Mouse (Mus musculus): Measurements from ENCODE around the gene Urad. TPM values are rescaled to one million over a fixed set of nuclear protein-coding genes. Genes with fewer than 3 reads are reported as not detected.

Gene Urad
- polyA plus RNA-seq, 1 experiment from 2014 or later, result not detected

- 87% methylated on average over 8 of the region's 8 CpGs for WGBS
- Histone ChIP-seq H3K36me3 (no peaks in the 10 kb centered on the region), H3K27ac (no peak overlapping the region), H3K9me3 (no peaks in the 10 kb centered on the region), H3K9ac (no peak overlapping the region), H3K4me2 (no peak overlapping the region), H3K4me3 (no peak overlapping the region), H3K27me3 (no peaks in the 10 kb centered on the region), H3K4me1 (0 out of 2 replicates have a peak, but pooled peaks cover 6% of the 10 kb centered on the region)
- no peak for ATAC-seq (ENCODE audit: insufficient number of reproducible peaks, insufficient read depth, low FRiP score, low TSS enrichment, low read depth)
Observed at GRCm38 (mm10) chr5:147351931-147352330, 29.7 kb upstream of the Urad start.

GRCm38 (mm10) chr5:147345981-147346380 lies 23.7 kb upstream of the Urad start:
- no peak overlapping the region for H3K9ac ChIP-seq
- no peaks in the 10 kb centered on the region for H3K9me3 ChIP-seq
- H3K27ac ChIP-seq, result no peak overlapping the region
- ATAC-seq (ENCODE audit: insufficient number of reproducible peaks, insufficient read depth, low FRiP score, low TSS enrichment, low read depth), result no peak
- H3K4me2 ChIP-seq, result no peak overlapping the region
- no peak overlapping the region for H3K4me3 ChIP-seq
- H3K36me3 ChIP-seq, result no peaks in the 10 kb centered on the region
- 63% methylated on average over 1 of the region's 1 CpGs for WGBS
- H3K27me3 ChIP-seq, result no peaks in the 10 kb centered on the region
- H3K4me1 ChIP-seq, result 0 out of 2 replicates have a peak, but pooled peaks cover 6% of the 10 kb centered on the region

- ATAC-seq (ENCODE audit: insufficient number of reproducible peaks, insufficient read depth, low FRiP score, low TSS enrichment, low read depth), result no peak
- no peaks in the 10 kb centered on the region for H3K27me3 ChIP-seq
- H3K4me3 ChIP-seq, result no peak overlapping the region
- H3K27ac ChIP-seq, result no peak overlapping the region
- no peaks in the 10 kb centered on the region for H3K9me3 ChIP-seq
- WGBS, result 86% methylated on average over 10 of the region's 10 CpGs
- H3K9ac ChIP-seq, result no peak overlapping the region
- H3K4me1 ChIP-seq, result 0 out of 2 replicates have a peak, but pooled peaks cover 6% of the 10 kb centered on the region
- no peaks in the 10 kb centered on the region for H3K36me3 ChIP-seq
- no peak overlapping the region for H3K4me2 ChIP-seq
Observed at GRCm38 (mm10) chr5:147343904-147344303, 21.7 kb upstream of the Urad start.

GRCm38 (mm10) chr5:147342901-147343300 lies 20.7 kb upstream of the Urad start:
- WGBS, result 87% methylated on average over 6 of the region's 6 CpGs
- H3K27ac ChIP-seq, result no peak overlapping the region
- no peak overlapping the region for H3K9ac ChIP-seq
- no peaks in the 10 kb centered on the region for H3K27me3 ChIP-seq
- H3K4me2 ChIP-seq, result no peak overlapping the region
- 0 out of 2 replicates have a peak, but pooled peaks cover 2% of the 10 kb centered on the region for H3K4me1 ChIP-seq
- H3K4me3 ChIP-seq, result no peak overlapping the region
- no peaks in the 10 kb centered on the region for H3K36me3 ChIP-seq
- no peak for ATAC-seq (ENCODE audit: insufficient number of reproducible peaks, insufficient read depth, low FRiP score, low TSS enrichment, low read depth)
- no peaks in the 10 kb centered on the region for H3K9me3 ChIP-seq

- 70% methylated on average over 13 of the region's 13 CpGs for WGBS
- Histone ChIP-seq H3K27me3 (no peaks in the 10 kb centered on the region), H3K27ac (no peak overlapping the region), H3K9me3 (no peaks in the 10 kb centered on the region), H3K4me1 (no peaks in the 10 kb centered on the region), H3K4me3 (no peak overlapping the region), H3K9ac (no peak overlapping the region), H3K36me3 (no peaks in the 10 kb centered on the region), H3K4me2 (no peak overlapping the region)
- no peak for ATAC-seq (ENCODE audit: insufficient number of reproducible peaks, insufficient read depth, low FRiP score, low TSS enrichment, low read depth)
Observed at GRCm38 (mm10) chr5:147340741-147341414, 18.6 kb upstream of the Urad start.

- H3K4me1 ChIP-seq, result peaks cover 2% of the 10 kb centered on the region; the same call in 1 of the 2 replicates
- no peak overlapping the region for H3K9ac ChIP-seq
- H3K9me3 ChIP-seq, result no peaks in the 10 kb centered on the region
- WGBS, result 83% methylated on average over 11 of the region's 11 CpGs
- H3K4me3 ChIP-seq, result no peak overlapping the region
- no peaks in the 10 kb centered on the region for H3K36me3 ChIP-seq
- H3K27me3 ChIP-seq, result no peaks in the 10 kb centered on the region
- no peak overlapping the region for H3K27ac ChIP-seq
- no peak for ATAC-seq (ENCODE audit: insufficient number of reproducible peaks, insufficient read depth, low FRiP score, low TSS enrichment, low read depth)
- no peak overlapping the region for H3K4me2 ChIP-seq
Observed at GRCm38 (mm10) chr5:147339560-147339959, 17.3 kb upstream of the Urad start.

GRCm38 (mm10) chr5:147338967-147339366 lies 16.7 kb upstream of the Urad start:
- Histone ChIP-seq H3K36me3 (no peaks in the 10 kb centered on the region), H3K9ac (no peak overlapping the region), H3K9me3 (no peaks in the 10 kb centered on the region), H3K4me3 (no peak overlapping the region), H3K4me2 (no peak overlapping the region), H3K27ac (no peak overlapping the region), H3K27me3 (no peaks in the 10 kb centered on the region), H3K4me1 (peaks cover 6% of the 10 kb centered on the region; the same call in 1 of the 2 replicates)
- WGBS, result 51% methylated on average over 9 of the region's 9 CpGs
- ATAC-seq (ENCODE audit: insufficient number of reproducible peaks, insufficient read depth, low FRiP score, low TSS enrichment, low read depth), result no peak

GRCm38 (mm10) chr5:147332711-147333110 lies 10.5 kb upstream of the Urad start:
- WGBS, result 53% methylated on average over 7 of the region's 7 CpGs
- Histone ChIP-seq H3K4me3 (no peak overlapping the region), H3K9me3 (no peaks in the 10 kb centered on the region), H3K9ac (no peak overlapping the region), H3K4me1 (peaks cover 6% of the 10 kb centered on the region; the same call in 1 of the 2 replicates), H3K27me3 (0 out of 2 replicates have a peak, but pooled peaks cover 4% of the 10 kb centered on the region), H3K36me3 (no peaks in the 10 kb centered on the region), H3K27ac (no peak overlapping the region), H3K4me2 (no peak overlapping the region)
- no peak for ATAC-seq (ENCODE audit: insufficient number of reproducible peaks, insufficient read depth, low FRiP score, low TSS enrichment, low read depth)

- Histone ChIP-seq H3K27ac (no peak overlapping the region), H3K4me2 (no peak overlapping the region), H3K4me1 (peaks cover 6% of the 10 kb centered on the region; the same call in 1 of the 2 replicates), H3K4me3 (no peak overlapping the region), H3K27me3 (0 out of 2 replicates have a peak, but pooled peaks cover 4% of the 10 kb centered on the region), H3K9me3 (no peaks in the 10 kb centered on the region), H3K9ac (no peak overlapping the region), H3K36me3 (no peaks in the 10 kb centered on the region)
- 44% methylated on average over 2 of the region's 2 CpGs for WGBS
- no peak for ATAC-seq (ENCODE audit: insufficient number of reproducible peaks, insufficient read depth, low FRiP score, low TSS enrichment, low read depth)
Observed at GRCm38 (mm10) chr5:147331547-147331946, 9.3 kb upstream of the Urad start.

- peaks cover 6% of the 10 kb centered on the region; the same call in 1 of the 2 replicates for H3K4me1 ChIP-seq
- 80% methylated on average over 11 of the region's 11 CpGs for WGBS
- no peak for ATAC-seq (ENCODE audit: insufficient number of reproducible peaks, insufficient read depth, low FRiP score, low TSS enrichment, low read depth)
Observed at GRCm38 (mm10) chr5:147329946-147330345, 7.7 kb upstream of the Urad start.

GRCm38 (mm10) chr5:147327636-147328035 lies 5.4 kb upstream of the Urad start:
- H3K36me3 ChIP-seq, result no peaks in the 10 kb centered on the region
- H3K27me3 ChIP-seq, result peaks cover 13% of the 10 kb centered on the region
- no peak overlapping the region for H3K9ac ChIP-seq
- no peaks in the 10 kb centered on the region for H3K4me1 ChIP-seq
- no peaks in the 10 kb centered on the region for H3K9me3 ChIP-seq
- no peak overlapping the region for H3K4me3 ChIP-seq
- no peak overlapping the region for H3K27ac ChIP-seq
- WGBS, result 86% methylated on average over 5 of the region's 5 CpGs
- no peak overlapping the region for H3K4me2 ChIP-seq
- ATAC-seq (ENCODE audit: insufficient number of reproducible peaks, insufficient read depth, low FRiP score, low TSS enrichment, low read depth), result no peak

More at GRCm38 (mm10) chr5:147329946-147330345, 7.7 kb upstream of the Urad start:
- no peaks in the 10 kb centered on the region for H3K9me3 ChIP-seq
- H3K4me2 ChIP-seq, result no peak overlapping the region
- H3K27ac ChIP-seq, result no peak overlapping the region
- H3K4me3 ChIP-seq, result no peak overlapping the region
- 0 out of 2 replicates have a peak, but pooled peaks cover 4% of the 10 kb centered on the region for H3K27me3 ChIP-seq
- H3K9ac ChIP-seq, result no peak overlapping the region
- no peaks in the 10 kb centered on the region for H3K36me3 ChIP-seq

- Histone ChIP-seq H3K4me3 (no peak overlapping the region), H3K27me3 (peaks cover 28% of the 10 kb centered on the region), H3K36me3 (no peaks in the 10 kb centered on the region), H3K27ac (no peak overlapping the region), H3K4me1 (no peaks in the 10 kb centered on the region), H3K9me3 (no peaks in the 10 kb centered on the region), H3K4me2 (no peak overlapping the region), H3K9ac (no peak overlapping the region)
- WGBS, result 71% methylated on average over 11 of the region's 11 CpGs
- no peak for ATAC-seq (ENCODE audit: insufficient number of reproducible peaks, insufficient read depth, low FRiP score, low TSS enrichment, low read depth)
Observed at GRCm38 (mm10) chr5:147325931-147326330, 3.7 kb upstream of the Urad start.

Measured in embryonic facial prominence, embryonic 13.5 days (tissue).